Mouse (Mus musculus): ENCODE measurements around the gene Uba7.

The Uba7 gene

GRCm38 (mm10) chr9:107961881-107962280 is 13.4 kb upstream of the Uba7 start:
- no peak for DNase-seq (ENCODE audit: low read depth)

- DNase-seq (ENCODE audit: low read depth): no peak
Measured at GRCm38 (mm10) chr9:107962916-107963315, 12.4 kb upstream of the Uba7 start.

- peak; percentile 89 for DNase-seq (ENCODE audit: low read depth)
Measured at GRCm38 (mm10) chr9:107963700-107964099, 11.6 kb upstream of the Uba7 start.

GRCm38 (mm10) chr9:107964681-107965080 is 10.6 kb upstream of the Uba7 start:
- DNase-seq (ENCODE audit: low read depth): no peak

- DNase-seq (ENCODE audit: low read depth): no peak
Measured at GRCm38 (mm10) chr9:107966676-107967075, 8.6 kb upstream of the Uba7 start.

- no peak for DNase-seq (ENCODE audit: low read depth)
Measured at GRCm38 (mm10) chr9:107967437-107967836, 7.9 kb upstream of the Uba7 start.

GRCm38 (mm10) chr9:107968531-107968930 is 6.8 kb upstream of the Uba7 start:
- DNase-seq (ENCODE audit: low read depth): no peak

- no peak for DNase-seq (ENCODE audit: low read depth)
Measured at GRCm38 (mm10) chr9:107970311-107970710, 5.0 kb upstream of the Uba7 start.

GRCm38 (mm10) chr9:107971690-107972541 is 3.4 kb upstream of the Uba7 start:
- peak; percentile 54 for DNase-seq (ENCODE audit: low read depth)

- no peak for DNase-seq (ENCODE audit: low read depth)
Measured at GRCm38 (mm10) chr9:107974491-107975171, 674 bp upstream of the Uba7 start.

GRCm38 (mm10) chr9:107978815-107979214 is 3.5 kb downstream of the Uba7 start:
- no peak for DNase-seq (ENCODE audit: low read depth)

GRCm38 (mm10) chr9:107981684-107982605 is 6.6 kb downstream of the Uba7 start:
- no peak for DNase-seq (ENCODE audit: low read depth)

GRCm38 (mm10) chr9:107982681-107983346 is 7.5 kb downstream of the Uba7 start, which contains the start of gene Gm20661:
Gene Gm20661, plus strand, starts transcription at chr9:107983058.
- no peak for DNase-seq (ENCODE audit: low read depth)

- DNase-seq (ENCODE audit: low read depth): no peak
Measured at GRCm38 (mm10) chr9:107983421-107983890, 8.2 kb downstream of the Uba7 start.

- DNase-seq (ENCODE audit: low read depth): no peak
Measured at GRCm38 (mm10) chr9:107984052-107984753, 8.9 kb downstream of the Uba7 start.

- DNase-seq (ENCODE audit: low read depth): no peak
Measured at GRCm38 (mm10) chr9:107984754-107985055, 9.4 kb downstream of the Uba7 start.

GRCm38 (mm10) chr9:107985131-107986119 is 10.1 kb downstream of the Uba7 start, which contains the start of gene Inka1:
Gene Inka1, minus strand, starts transcription at chr9:107985879.
- DNase-seq (ENCODE audit: low read depth): peak; percentile 94

GRCm38 (mm10) chr9:107986376-107986775 is 11.1 kb downstream of the Uba7 start:
- peak; percentile 85 for DNase-seq (ENCODE audit: low read depth)

GRCm38 (mm10) chr9:107987950-107988349 is 12.6 kb downstream of the Uba7 start:
- no peak for DNase-seq (ENCODE audit: low read depth)

- DNase-seq (ENCODE audit: low read depth): no peak
Measured at GRCm38 (mm10) chr9:107992197-107992596, 16.9 kb downstream of the Uba7 start, which contains the start of gene Cdhr4. Gene Cdhr4, plus strand, starts transcription at chr9:107992497.
